Mouse (Mus musculus): ENCODE data around the gene Cox6b1.

DNA sequence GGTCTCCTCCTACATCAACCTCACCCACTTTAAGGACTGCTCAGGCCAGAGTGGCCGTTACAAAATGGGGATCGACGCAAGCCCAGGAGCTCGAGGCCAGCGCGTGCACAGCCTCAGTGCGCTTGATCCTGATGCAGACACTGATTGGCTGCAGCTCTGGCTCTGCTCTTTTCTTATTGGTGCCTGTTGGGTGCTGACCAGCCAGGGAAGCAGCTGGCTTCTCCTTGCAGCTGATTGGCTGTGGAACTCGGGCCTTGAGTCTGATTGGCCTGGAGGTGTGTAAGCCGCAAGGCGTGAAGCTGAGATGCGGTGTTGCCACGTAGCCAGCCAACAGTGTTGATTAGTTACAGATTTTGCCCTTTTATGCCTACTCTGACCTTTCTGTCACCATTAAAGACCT is 27.2 kb downstream of the Cox6b1 start, which contains the start of gene Zbtb32:
- TF ChIP-seq POLR2AphosphoS2 (IDR thresholded peaks at IDR 0.05; ENCODE audit: insufficient read length, low read depth) (no peak), POLR2A (IDR thresholded peaks at IDR 0.05; ENCODE audit: insufficient read length, low read depth) (no peak), CEBPB (IDR thresholded peaks at IDR 0.05; ENCODE audit: insufficient read depth, poor library complexity, severe bottlenecking) (no peak), TCF12 (IDR thresholded peaks at IDR 0.05; ENCODE audit: insufficient read depth, poor library complexity, severe bottlenecking) (no peak), MAX (IDR thresholded peaks at IDR 0.05; ENCODE audit: low read depth) (no peak), MYOD1 (IDR thresholded peaks at IDR 0.05; ENCODE audit: control insufficient read depth in 1 of 3, insufficient read length in 2 of 3, low read depth in 2 of 3) (no peak), E2F4 (IDR thresholded peaks at IDR 0.05; ENCODE audit: insufficient read depth) (no peak), USF1 (IDR thresholded peaks at IDR 0.05; ENCODE audit: low read depth) (no peak), REST (IDR thresholded peaks at IDR 0.05; ENCODE audit: insufficient read depth, insufficient read length) (no peak)
